Mouse (Mus musculus) limb, embryonic 14.5 days (tissue): Measurements from ENCODE around the gene Vmn2r15. TPM values are rescaled to one million over a fixed set of nuclear protein-coding genes. Genes with fewer than 3 reads are reported as not detected.

Source experiments
- ATAC-seq: fragments of 200-750 bp; cut with Nextera tagmentation; 2 replicates; pipeline ENCODE4 v1.8.0; 2017; ENCODE audit warnings: low read depth, moderate number of reproducible peaks, moderate TSS enrichment; ENCODE audit not compliant: low FRiP score
- DNase-seq: peaks from one replicate; pipeline ENCODE4 v3.0.0-alpha.2; 2015; ENCODE audit warnings: low spot score
- H3K27ac ChIP-seq: fragments of 300-500 bp; sonication (generic); replicated peaks from 2 replicates; pipeline ENCODE4 v1.5.1; 2014; ENCODE audit warnings: low read depth, mild to moderate bottlenecking, low read length, moderate library complexity, mixed read lengths
- H3K27me3 ChIP-seq: fragments of 300-500 bp; sonication (generic); 2 replicates; pipeline ENCODE4 v1.6.1; 2014; ENCODE audit warnings: low read length, mixed read lengths; ENCODE audit not compliant: control insufficient read depth, insufficient read depth
- H3K36me3 ChIP-seq: fragments of 300-500 bp; sonication (generic); 2 replicates; pipeline ENCODE4 v1.6.1; 2014; ENCODE audit warnings: mild to moderate bottlenecking, low read length, moderate library complexity, mixed read lengths; ENCODE audit not compliant: control insufficient read depth, insufficient read depth
- H3K4me1 ChIP-seq: fragments of 300-500 bp; sonication (generic); 2 replicates; pipeline ENCODE4 v1.6.1; 2014; ENCODE audit warnings: antibody characterized with exemption, low read length, mixed read lengths; ENCODE audit not compliant: control insufficient read depth, insufficient read depth
- H3K4me2 ChIP-seq: fragments of 300-500 bp; sonication (generic); replicated peaks from 2 replicates; pipeline ENCODE4 v1.6.1; 2014; ENCODE audit warnings: low read depth, mild to moderate bottlenecking, low read length, moderate library complexity; ENCODE audit not compliant: severe bottlenecking
- H3K4me3 ChIP-seq: fragments of 300-500 bp; sonication (generic); replicated peaks from 2 replicates; pipeline ENCODE4 v1.5.1; 2014; ENCODE audit warnings: low read length
- H3K9ac ChIP-seq: fragments of 300-500 bp; sonication (generic); 2 replicates; pipeline ENCODE4 v1.6.1; 2014; ENCODE audit warnings: mild to moderate bottlenecking, low read depth, low read length, moderate library complexity; ENCODE audit not compliant: severe bottlenecking
- H3K9me3 ChIP-seq: fragments of 300-500 bp; sonication (generic); 2 replicates; pipeline ENCODE4 v1.6.1; 2016; ENCODE audit warnings: low read length; ENCODE audit not compliant: control insufficient read depth
- POLR2A ChIP-seq: fragments of 200-500 bp; IDR thresholded peaks from 2 replicates; pipeline ENCODE4 v1.8.0; 2012; ENCODE audit warnings: inconsistent platforms, mild to moderate bottlenecking, moderate library complexity, borderline replicate concordance; ENCODE audit not compliant: insufficient read depth, insufficient read length; ENCODE audit errors: extremely low read depth
- WGBS: fragments of 180-500 bp; shearing (Covaris S2); extraction: QIAGEN DNeasy Blood & Tissue Kit; methylation state at CpG from one replicate; pipeline ENCODE4 v1.1.7; 2014; 5-methylcytosine and 5-hydroxymethylcytosine counted together
- polyA plus RNA-seq, 2 experiments: library from polyadenylated mRNA; depleted of rRNA in 1 of 2; stranded (reverse) in 1 of 2; unstranded in 1 of 2; fragments of >200 nt; fragmentation: Nextera tagmentation in 1 of 2; extraction: Ambion mirVana in 1 of 2; gene quantifications; 2 replicates each; pipeline versions ENCODE4 v1.2.1 to v1.2.3; 2012 to 2014

The Vmn2r15 gene
- polyA plus RNA-seq (2012; rRNA removed): not detected in 2 replicates
- polyA plus RNA-seq (2014; fragmentation: Nextera tagmentation; extraction: Ambion mirVana): not detected in 2 replicates

GRCm38 (mm10) chr5:109297544-109297943 is at the start of gene Vmn2r15:
Gene Vmn2r15 (minus strand): TSS chr5:109297644.
- 55% methylated on average over 3 of the region's 3 CpGs for WGBS
- ATAC-seq (no peak), DNase-seq (no peak)
- Histone ChIP-seq H3K36me3 (no peaks in the 10 kb centered on the region), H3K4me2 (no peak within 1 kb of the TSS), H3K9ac (no peak within 1 kb of the TSS), H3K27me3 (no peaks in the 10 kb centered on the region), H3K4me1 (no peaks in the 10 kb centered on the region), H3K9me3 (no peaks in the 10 kb centered on the region), H3K27ac (no peak within 1 kb of the TSS), H3K4me3 (no peak within 1 kb of the TSS)
- no peak for TF ChIP-seq POLR2A

GRCm38 (mm10) chr5:109329862-109330261 is 32.4 kb upstream of the Vmn2r15 start, which contains the start of gene Vmn2r16:
Gene Vmn2r16 (plus strand): TSS chr5:109330162.
- no peak for TF ChIP-seq POLR2A
- no peak within 1 kb of the TSS for H3K4me3 ChIP-seq
- no peak for ATAC-seq

GRCm38 (mm10) chr5:109294655-109295054 is 2.8 kb downstream of the Vmn2r15 start:
- 82% methylated on average over 3 of the region's 3 CpGs for WGBS
- no peak overlapping the region for H3K4me3 ChIP-seq
- ATAC-seq: no peak
- H3K4me1 ChIP-seq: no peaks in the 10 kb centered on the region
- no peak overlapping the region for H3K4me2 ChIP-seq
- no peak for TF ChIP-seq POLR2A
- no peaks in the 10 kb centered on the region for H3K9me3 ChIP-seq
- H3K9ac ChIP-seq: no peak overlapping the region
- H3K27me3 ChIP-seq: no peaks in the 10 kb centered on the region
- no peak overlapping the region for H3K27ac ChIP-seq
- no peak for DNase-seq
- no peaks in the 10 kb centered on the region for H3K36me3 ChIP-seq

More at GRCm38 (mm10) chr5:109329862-109330261, 32.4 kb upstream of the Vmn2r15 start, which contains the start of gene Vmn2r16:
- Histone ChIP-seq H3K27me3 (no peaks in the 10 kb centered on the region), H3K4me2 (no peak within 1 kb of the TSS), H3K36me3 (no peaks in the 10 kb centered on the region), H3K27ac (no peak within 1 kb of the TSS), H3K9ac (no peak within 1 kb of the TSS), H3K9me3 (peaks cover 3% of the 10 kb centered on the region; the same call in 1 of the 2 replicates), H3K4me1 (no peaks in the 10 kb centered on the region)
- 62% methylated on average over 2 of the region's 2 CpGs for WGBS
- no peak for DNase-seq

Other genes starting within 250 kb of the Vmn2r15 start
- not detected in 2 replicates for gene Vmn2r11, start 238.1 kb downstream of the Vmn2r15 start, polyA plus RNA-seq (2012; rRNA removed)
- not detected in 2 replicates for gene Vmn2r11, start 238.1 kb downstream of the Vmn2r15 start, polyA plus RNA-seq (2014; fragmentation: Nextera tagmentation; extraction: Ambion mirVana)
- gene Vmn2r12, start 199.7 kb downstream of the Vmn2r15 start, polyA plus RNA-seq (2012; rRNA removed): not detected in 2 replicates
- gene Vmn2r12, start 199.7 kb downstream of the Vmn2r15 start, polyA plus RNA-seq (2014; fragmentation: Nextera tagmentation; extraction: Ambion mirVana): not detected in 2 replicates
- gene Vmn2r13, start 105.4 kb downstream of the Vmn2r15 start, polyA plus RNA-seq (2012; rRNA removed): not detected in 2 replicates
- gene Vmn2r13, start 105.4 kb downstream of the Vmn2r15 start, polyA plus RNA-seq (2014; fragmentation: Nextera tagmentation; extraction: Ambion mirVana): not detected in 2 replicates
- not detected in 2 replicates for gene Vmn2r14, start 72.9 kb downstream of the Vmn2r15 start, polyA plus RNA-seq (2012; rRNA removed)
- not detected in 2 replicates for gene Vmn2r14, start 72.9 kb downstream of the Vmn2r15 start, polyA plus RNA-seq (2014; fragmentation: Nextera tagmentation; extraction: Ambion mirVana)
- gene Vmn2r16, start 32.5 kb upstream of the Vmn2r15 start, polyA plus RNA-seq (2012; rRNA removed): not detected in 2 replicates
- gene Vmn2r16, start 32.5 kb upstream of the Vmn2r15 start, polyA plus RNA-seq (2014; fragmentation: Nextera tagmentation; extraction: Ambion mirVana): not detected in 2 replicates
- gene Vmn2r17, start 122.0 kb upstream of the Vmn2r15 start, polyA plus RNA-seq (2012; rRNA removed): not detected in 2 replicates
- not detected in 2 replicates for gene Vmn2r17, start 122.0 kb upstream of the Vmn2r15 start, polyA plus RNA-seq (2014; fragmentation: Nextera tagmentation; extraction: Ambion mirVana)